Mouse (Mus musculus): ENCODE measurements at regions not wholly inside any gene's neighbourhood (a gene's known extent, or its start where the extent isn't known, plus 50 kb on each side); places are given as distances from the start of the nearest gene placed in this dataset.

DNA sequence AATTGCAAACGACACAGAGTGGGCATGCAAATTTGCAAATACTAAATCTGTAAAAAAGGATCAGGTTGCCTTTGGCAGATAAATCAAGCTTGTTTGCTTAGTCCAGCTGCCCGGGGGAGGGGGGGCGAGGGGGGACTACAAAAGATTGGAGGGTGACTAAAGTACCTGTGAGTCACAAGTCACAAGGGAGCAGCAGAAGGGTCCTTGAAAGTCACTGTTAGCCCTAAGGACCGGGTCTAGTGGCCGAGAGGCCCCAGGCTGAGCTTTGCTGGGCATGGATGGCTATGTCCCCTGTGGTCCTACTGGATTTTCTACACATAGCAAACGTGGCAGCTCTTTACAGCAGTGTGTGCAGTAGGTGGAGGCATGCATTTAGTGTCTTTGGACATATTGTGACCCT lies 118.4 kb upstream of the Pitx1 start:
- TF ChIP-seq CTCF (IDR thresholded peaks at IDR 0.05; ENCODE audit: extremely low read depth, insufficient read depth, low read length) (no peak), POLR2A (IDR thresholded peaks at IDR 0.05; ENCODE audit: extremely low read depth, insufficient read depth, low read length) (no peak)
